Mouse (Mus musculus) cerebellum, postnatal 25 days (tissue): ENCODE measurements around the gene Psat1.
A peak's percentile ranks its signal among the peaks of the same experiment; 100 is the strongest.

Experiments
- DNase-seq, 2 experiments: peaks; one replicate each; pipeline ENCODE4 v3.0.0; 2021; ENCODE audit warnings: mixed read lengths in 2 of 2

The Psat1 gene

DNA sequence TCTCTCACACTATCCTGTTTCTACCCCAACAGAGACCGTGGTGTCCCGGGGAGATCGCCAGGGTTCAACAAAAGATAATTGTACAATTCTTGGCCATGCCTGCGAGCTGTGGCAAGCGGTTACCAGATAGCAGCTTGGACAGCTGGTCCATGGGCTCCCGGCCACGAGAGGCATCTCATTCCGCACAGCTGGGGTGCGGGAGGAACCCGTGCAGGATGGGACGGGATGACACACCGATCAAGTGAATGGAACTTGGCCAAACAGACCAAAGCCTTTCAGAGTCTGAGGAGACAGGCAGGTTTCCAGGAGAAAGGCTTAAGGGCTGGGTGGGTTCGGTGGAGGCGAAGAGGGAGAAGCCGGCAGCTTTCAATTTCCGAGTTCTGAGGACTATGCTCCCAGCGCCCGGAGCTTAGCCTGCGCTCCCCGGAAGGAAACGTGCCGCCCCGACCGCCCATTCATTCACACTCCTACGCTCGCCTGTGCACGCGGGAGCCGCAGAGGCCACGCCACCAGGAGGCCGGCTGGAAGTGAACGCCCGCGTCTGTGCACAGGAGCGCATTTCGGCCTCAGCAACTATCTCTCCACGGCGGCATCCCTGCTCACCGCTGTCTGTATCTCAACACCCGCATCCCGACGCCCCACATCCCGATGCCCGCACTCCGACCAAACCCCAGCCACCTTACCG, 22.8 kb downstream of the Psat1 start:
- DNase-seq: peak; percentile 50 to 53

DNA sequence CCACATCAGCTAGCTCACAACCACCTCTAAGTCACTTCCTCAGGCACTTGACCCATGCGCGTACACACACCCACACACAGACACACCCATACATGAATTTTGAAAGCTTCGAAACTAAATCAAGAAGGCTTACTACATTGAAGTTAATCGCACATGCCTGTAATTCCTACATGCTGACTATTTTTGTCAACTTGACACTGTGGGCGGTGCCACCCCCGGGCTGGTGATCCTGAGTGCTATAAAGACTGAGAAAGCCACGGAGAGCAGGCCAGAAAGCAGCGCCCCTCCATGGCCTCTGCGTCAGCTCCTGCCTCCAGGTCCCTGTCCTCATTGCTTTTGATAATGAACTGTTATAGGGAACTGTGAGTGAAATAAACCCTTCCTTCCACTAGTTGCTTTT, 23.7 kb downstream of the Psat1 start:
- DNase-seq: peak in 1 of 2 experiments; percentile 22

- no peak for DNase-seq
These were observed 27.8 kb downstream of the Psat1 start for GRCm38 (mm10) chr19:15919336-15919735.

GRCm38 (mm10) chr19:15918111-15918510, 29.0 kb downstream of the Psat1 start:
- DNase-seq: no peak

DNA sequence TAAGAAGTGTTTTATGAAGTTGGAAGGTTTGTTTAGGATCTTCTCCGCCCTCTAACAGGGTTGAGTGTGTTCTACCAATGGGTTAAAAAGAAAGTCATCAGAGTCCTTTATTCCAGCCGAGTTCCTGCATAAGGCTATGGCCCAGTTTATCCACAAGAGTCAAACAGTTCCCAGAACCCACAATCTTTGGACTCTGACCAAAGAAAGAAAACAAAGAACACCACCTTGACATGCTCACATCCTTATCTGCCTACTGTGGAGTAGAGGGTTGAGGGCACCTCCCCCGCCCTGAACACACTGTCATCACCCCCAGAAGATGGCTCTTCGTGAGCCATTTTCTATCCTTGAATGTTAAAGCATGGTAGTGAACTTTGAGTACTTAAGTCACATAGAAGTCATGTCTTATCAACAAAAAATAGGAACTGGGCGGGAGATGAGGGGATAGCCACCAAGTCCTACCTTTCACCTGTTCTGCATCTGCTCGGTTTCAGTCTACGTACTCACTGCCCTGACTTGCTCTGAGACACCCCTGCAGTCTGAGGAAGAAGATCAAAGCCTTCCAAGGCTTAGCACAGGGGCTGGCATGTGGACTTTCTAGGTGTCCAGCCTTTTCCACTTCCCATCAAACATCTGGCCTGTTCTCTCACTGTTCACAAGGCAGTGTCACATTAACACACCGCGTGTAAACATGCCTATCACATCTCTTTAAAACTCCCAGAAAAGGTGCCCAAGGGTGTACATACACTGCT, 33.7 kb downstream of the Psat1 start:
- no peak for DNase-seq

DNA sequence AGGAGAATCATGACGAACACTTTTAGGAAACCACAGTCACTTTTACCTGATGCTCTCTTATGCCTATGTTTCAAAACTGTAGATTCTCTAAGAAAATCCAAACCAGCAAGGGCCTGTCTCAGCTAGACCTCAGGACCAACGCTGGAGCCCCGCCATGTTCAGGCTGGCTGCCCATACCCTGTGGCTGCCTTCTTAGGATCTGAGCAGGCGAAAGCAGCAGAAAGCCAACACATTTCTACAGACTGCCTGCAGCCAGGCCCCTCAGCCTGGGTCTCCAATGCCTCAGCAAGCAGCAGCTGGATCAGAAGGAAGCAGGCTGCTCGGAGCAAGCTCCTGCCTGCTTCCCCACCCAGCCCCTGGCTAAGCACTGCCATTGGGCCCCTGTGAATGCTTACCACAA, 35.7 kb downstream of the Psat1 start:
- DNase-seq: peak in 1 of 2 experiments; percentile 34

DNA sequence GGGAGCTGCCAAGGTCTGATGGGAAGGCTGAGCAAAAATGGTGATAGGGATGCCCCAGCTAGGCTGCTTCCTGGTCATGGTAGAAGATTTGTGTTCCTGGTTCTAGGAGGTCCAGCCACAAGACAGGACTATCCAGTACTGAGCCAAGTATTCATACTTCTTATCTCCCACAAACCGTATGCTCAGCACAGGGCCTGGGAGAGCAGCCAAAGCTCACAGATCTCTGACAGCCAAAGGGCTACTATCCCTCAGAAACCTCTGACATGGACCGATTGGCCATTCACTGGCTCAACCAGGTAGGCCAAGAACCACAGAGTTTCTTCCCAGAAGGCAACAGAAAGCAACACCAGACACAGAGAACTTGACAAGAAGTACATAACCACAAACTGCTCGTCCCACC, 36.1 kb downstream of the Psat1 start:
- peak in 1 of 2 experiments; percentile 12 for DNase-seq

- no peak for DNase-seq
These were observed 36.6 kb downstream of the Psat1 start for GRCm38 (mm10) chr19:15910488-15910887.

DNA sequence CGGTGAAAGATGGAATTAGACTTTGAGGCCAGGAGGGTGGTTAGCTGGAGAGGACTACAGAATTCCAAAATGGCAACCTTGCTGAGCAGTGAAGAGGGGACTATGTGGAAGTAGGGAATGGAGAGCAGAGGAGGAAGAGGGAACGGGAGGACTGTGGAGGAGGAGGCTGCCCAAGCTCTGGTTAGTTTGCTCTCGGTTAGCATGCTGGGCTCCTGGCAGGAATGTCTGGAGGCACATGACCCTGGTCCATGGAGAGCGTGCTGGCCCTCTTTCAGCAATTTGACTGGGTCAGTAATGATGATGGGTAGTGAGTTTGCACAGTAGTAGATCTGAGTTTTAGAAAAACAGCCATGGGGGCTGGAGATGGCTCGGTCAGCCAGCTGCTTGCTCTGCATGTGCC, 39.1 kb downstream of the Psat1 start:
- DNase-seq: peak in 1 of 2 experiments; percentile 31

GRCm38 (mm10) chr19:15904734-15905133, 42.4 kb downstream of the Psat1 start:
- no peak for DNase-seq

GRCm38 (mm10) chr19:15903508-15904480, 43.3 kb downstream of the Psat1 start:
- DNase-seq: no peak

- DNase-seq: no peak
These were observed 51.5 kb downstream of the Psat1 start for GRCm38 (mm10) chr19:15895681-15896080.

- DNase-seq: no peak
These were observed 55.0 kb downstream of the Psat1 start for GRCm38 (mm10) chr19:15892146-15892545.

DNA sequence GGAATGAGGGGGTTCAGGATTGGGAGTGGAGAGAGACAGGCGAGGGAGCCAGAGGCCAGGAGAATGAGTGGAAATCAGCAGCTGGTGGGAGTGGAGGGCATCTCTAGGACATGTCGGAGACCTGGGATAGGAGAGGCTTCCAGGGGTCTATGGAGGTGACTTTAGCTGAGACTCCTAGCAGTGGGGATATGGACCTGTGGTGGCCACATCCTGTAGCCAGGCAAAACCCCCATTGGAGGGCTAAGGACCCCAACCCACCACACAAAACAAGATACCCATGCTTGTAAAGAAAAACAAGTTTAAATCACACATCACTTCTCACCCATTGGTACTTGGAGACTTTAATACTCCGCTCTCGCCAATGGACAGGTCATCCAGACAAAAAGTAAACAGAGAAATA, 58.7 kb downstream of the Psat1 start:
- no peak for DNase-seq

GRCm38 (mm10) chr19:15882705-15883426, 64.3 kb downstream of the Psat1 start:
- no peak for DNase-seq

DNA sequence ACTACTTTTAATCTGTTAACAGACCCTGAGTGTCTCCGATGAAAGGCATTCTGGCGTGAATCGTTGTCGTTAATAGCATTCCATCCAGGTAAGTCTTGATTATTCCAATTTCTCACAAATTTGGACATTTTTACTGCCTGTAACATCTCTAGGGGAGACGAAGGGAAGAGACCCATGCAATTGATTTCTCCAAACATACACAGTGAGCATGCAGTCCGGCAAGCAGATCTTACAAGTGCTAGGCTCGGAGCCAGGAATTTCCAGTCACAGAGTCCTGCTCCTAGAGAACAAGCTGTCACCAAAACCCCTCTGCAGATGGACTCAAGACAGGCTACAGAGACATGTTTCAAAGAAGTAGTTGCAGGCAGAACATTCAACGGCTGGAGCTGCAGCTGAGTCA, 66.4 kb downstream of the Psat1 start:
- DNase-seq: peak; percentile 11 to 32

DNA sequence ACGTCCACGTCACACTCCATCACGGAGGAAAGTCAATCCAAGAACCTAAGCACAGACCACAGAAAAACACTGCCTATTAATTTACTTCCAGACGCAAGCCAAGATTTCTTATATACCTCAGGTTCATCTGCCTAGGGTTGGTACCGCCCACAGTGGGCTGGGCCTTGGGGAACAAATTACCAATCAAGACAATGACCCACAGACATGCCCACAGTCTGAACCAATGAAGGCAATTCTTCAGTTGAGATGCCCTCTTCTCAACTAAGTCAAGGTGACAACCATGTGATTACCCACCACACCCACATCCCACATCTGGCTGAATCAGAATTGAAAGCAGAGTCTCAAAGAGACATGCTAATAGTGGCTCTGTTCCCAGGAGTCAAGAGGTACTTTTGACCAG, 67.9 kb downstream of the Psat1 start:
- no peak for DNase-seq

DNA sequence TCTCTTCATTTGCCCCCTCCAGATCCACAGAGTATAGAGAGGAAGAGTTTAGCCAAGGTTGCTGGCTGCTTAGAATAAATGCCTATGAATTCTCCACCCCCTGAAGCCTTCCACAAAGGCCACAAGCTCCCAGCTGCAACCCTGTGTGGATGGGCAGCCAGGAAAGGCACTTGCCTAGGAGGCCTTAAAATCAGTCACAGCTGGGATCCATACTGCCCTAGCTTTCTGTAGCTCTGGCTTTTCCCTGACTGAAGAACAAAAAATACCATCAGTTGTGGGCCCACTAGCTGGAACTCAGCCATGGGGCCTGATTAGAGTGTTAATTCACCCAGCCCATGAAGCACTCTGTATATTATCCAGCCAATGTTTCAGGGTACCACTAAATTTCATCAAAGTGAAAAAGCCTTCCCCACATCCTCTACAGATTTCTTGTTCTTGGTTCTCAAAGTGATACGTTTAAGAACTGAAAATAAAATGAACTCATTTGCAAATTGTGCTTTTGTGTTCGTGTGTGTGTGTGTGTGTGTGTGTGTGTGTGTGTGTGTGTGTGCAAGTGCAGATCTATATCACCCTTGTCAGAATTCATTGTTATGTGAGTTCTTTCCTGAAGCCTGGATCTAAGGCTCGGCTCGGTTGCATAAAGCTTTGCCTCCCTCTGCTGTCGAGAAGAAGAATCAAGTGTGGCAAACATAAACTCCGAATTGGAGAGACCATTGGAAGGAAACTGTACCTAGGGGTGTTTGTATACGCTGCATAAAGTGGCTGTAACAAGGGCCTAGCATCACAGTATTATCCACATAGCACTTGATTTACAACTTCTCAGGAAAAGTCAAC, 78.1 kb downstream of the Psat1 start:
- peak in 1 of 2 experiments; percentile 10 for DNase-seq

DNA sequence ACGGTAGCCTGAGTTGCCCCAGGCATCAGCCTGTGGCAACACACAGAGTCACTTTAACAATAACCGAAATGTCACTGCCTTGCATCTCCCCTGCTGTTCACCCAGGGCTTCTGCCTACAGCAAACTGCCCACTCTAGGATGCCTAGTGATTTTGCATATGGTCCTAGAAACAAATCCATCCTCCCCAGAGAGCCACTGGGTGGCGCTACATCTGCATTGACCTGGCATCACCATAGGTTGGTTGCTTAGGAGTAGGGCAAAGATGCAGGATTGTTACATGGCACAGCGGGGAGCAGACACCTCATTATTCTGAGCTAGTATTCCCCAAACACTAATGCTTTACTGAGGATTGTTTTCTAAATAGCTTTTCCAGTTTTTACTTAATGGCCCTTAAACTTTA, 80.3 kb downstream of the Psat1 start:
- DNase-seq: peak in 1 of 2 experiments; percentile 12

DNA sequence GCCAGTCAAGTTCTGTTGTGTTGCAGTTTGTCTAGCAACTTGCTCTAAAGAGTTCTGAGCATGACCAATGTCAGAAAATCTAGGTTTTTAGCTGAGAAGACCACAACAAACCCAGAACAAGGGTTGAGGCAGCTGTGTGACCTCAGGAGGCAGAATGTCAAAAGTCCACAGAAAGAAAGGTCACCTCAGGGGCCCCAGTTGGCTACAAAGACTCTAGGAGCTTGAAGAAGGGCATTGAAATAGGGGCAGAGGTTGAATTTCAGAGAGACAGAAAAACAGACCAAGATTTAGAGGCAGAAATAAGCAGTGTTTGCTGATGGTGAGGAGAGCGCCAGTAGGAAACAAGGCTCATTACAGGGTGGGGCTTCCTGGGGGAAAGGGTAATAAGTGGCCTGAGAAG, 81.0 kb downstream of the Psat1 start:
- DNase-seq: no peak

DNA sequence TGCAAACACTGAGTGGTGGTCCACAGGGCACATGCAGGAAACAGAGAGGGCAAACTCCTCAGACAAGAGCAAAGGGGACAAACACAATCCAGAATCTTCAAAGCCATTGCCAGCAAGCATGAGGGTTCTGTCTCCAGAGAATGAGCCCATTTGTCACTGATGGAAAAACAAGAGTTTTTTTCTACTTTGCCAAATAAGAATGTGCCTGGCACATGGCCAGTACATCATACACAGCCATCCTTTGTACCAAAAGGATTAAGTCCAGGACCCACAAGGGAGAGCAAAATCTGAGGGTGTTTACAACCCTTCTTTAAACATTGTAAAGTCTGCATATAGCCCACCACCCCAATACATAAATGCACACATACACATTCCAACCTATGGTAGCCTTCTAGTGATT, 81.7 kb downstream of the Psat1 start:
- no peak for DNase-seq

DNA sequence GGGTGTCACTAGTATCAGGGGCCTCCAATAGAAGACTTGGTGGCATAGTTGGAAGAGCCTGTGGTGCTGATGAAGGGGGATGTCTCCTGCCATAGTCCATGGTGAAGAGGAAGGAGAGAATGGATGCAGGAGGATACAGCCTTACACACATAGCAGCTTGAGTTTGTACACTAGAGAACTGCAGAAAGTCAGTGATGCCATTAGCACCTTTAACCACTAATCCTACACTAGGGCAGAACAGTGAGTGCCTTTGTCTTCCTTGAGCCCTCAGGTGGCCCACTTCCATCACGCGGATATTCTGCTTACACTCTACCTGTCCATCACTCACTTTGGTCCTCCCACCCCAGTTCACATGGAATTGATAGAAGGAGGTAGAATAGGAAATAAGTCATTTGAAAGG, 83.0 kb downstream of the Psat1 start:
- DNase-seq: no peak
